Mouse (Mus musculus): ENCODE measurements around the gene Lrrfip1.

DNA sequence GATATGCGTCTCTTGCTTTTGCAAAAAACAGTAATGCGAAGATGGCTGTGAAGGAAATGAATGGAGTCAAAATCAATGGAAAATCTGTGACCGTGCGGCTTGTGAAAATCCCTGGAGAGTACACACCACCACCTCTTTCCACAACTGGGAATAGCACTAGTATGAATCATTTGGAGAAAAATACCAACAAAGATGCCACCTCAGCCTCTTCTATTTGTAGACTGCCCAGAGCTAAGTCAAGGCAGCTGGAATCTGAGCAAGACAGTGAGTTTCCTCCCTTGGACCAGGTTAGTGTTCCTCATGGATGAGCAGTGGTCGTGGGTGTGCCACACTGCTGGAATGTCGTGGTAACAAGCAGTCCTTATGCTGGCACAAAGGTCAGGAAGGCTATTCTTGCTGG, 168.3 kb downstream of the Lrrfip1 start:
- TF ChIP-seq CTCF (IDR thresholded peaks at IDR 0.05; ENCODE audit: borderline replicate concordance, extremely low read depth, insufficient read depth, insufficient read length), result no peak
- TF ChIP-seq POLR2A (IDR thresholded peaks at IDR 0.05; ENCODE audit: borderline replicate concordance, extremely low read depth, insufficient read depth, insufficient read length, poor library complexity, severe bottlenecking), result no peak

All from brain, embryonic 14.5 days (tissue).